Mouse (Mus musculus): ENCODE results near the gene Rps15. TPM values are rescaled to one million over a fixed set of nuclear protein-coding genes. Genes with fewer than 3 reads are reported as not detected.

Gene Rps15
- total and polyA plus RNA-seq, 2 experiments: 510 to 1,012 TPM

DNA sequence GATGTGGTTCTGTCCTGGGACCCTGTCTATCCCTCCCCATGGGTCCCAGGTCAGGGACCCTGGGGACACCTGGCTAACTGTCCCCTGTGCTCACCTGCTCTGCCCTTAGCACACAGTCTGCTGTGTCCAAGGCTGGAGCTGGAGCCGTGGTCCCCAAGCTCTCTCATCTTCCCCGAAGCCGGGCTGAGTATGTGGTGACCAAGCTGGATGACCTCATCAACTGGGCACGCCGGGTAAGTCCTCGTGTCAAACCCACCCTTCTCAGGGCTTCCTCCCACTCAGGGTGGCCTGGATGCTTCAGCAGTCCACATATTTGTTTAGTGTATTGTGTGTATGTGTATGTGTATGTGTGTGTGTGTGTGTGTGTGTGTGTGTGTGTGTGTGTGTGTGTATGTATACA, 38.7 kb upstream of the Rps15 start:
- Histone ChIP-seq H3K36me3 (ENCODE audit: control insufficient read depth, insufficient read depth, low read length) (peaks cover 1% of the 10 kb centered on the region; the same call in 1 of the 2 replicates), H3K9ac (ENCODE audit: low read depth, low read length) (0 out of 2 replicates have a peak overlapping the region, but pooled peaks have one; percentile 7), H3K79me2 (ENCODE audit: control insufficient read depth, insufficient read depth, low read length) (peaks cover 16% of the 10 kb centered on the region; the same call in 1 of the 2 replicates), H3K27me3 (ENCODE audit: control insufficient read depth, insufficient read depth, low read length) (no peaks in the 10 kb centered on the region), H3K4me3 (ENCODE audit: insufficient read depth, low read depth, low read length) (no peak overlapping the region), H3K27ac (replicated peaks; ENCODE audit: insufficient read depth, low read depth, low read length) (no peak overlapping the region), H3K4me1 (ENCODE audit: control insufficient read depth, insufficient read depth, low read length) (peaks cover 36% of the 10 kb centered on the region)
- DNase-seq (ENCODE audit: extremely low read depth, low read depth, low spot score): no peak
- TF ChIP-seq POLR2A (IDR thresholded peaks at IDR 0.05; ENCODE audit: extremely low read depth, insufficient read depth, low read length) (0 out of 2 replicates have a peak, but pooled peaks have one; percentile 9), CTCF (IDR thresholded peaks at IDR 0.05; ENCODE audit: low read depth, low read length) (no peak)
- 41% methylated on average over 6 of the region's 6 CpGs for WGBS

DNA sequence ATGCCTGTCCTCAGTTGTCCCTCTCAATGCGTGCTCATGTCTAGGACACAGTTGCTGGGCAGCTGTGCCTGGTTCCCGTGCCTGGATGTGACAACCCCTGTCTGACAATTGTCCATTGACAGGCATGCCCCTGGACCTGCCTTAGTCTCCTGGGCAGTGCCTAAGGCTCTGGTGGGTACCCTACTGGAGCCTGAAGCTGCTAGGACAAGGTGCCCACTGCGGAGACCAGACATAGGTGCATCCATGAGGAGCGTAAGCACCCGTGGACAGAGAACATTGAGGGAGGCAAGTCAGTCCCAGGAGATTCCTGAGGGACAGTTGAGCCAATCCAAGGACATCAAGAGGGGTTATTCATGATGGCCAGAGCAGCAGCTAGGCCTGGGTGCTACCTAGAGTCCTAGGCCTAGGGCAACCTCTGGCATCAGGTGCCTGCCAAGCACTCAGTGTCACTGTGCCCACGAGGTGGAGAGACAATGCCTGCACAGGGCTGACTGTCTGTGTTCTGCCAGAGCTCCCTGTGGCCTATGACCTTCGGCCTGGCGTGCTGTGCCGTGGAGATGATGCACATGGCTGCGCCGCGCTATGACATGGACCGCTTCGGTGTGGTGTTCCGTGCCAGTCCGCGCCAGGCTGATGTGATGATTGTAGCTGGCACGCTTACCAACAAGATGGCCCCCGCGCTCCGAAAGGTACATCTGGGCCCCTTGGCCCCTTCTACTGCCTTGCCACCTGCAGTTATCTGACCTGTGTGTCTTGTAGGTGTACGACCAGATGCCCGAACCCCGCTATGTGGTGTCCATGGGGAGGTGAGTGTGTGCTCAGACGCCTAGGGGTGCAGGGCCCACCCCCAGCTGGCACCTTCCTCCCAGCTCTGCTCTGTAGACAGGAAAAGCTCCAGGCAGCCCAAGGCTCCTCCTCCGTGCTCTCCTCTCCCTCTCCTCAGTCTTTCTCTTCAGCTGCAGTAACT, 37.6 kb upstream of the Rps15 start:
- TF ChIP-seq CTCF (IDR thresholded peaks at IDR 0.05; ENCODE audit: low read depth, low read length) (no peak), POLR2A (IDR thresholded peaks at IDR 0.05; ENCODE audit: extremely low read depth, insufficient read depth, low read length) (peak; percentile 30; the same call in 1 of the 2 replicates)
- no peak overlapping the region for H3K4me3 ChIP-seq (ENCODE audit: insufficient read depth, low read depth, low read length)
- peaks cover 1% of the 10 kb centered on the region; the same call in 1 of the 2 replicates for H3K36me3 ChIP-seq (ENCODE audit: control insufficient read depth, insufficient read depth, low read length)
- 69% methylated on average over 26 of the region's 26 CpGs for WGBS
- H3K27me3 ChIP-seq (ENCODE audit: control insufficient read depth, insufficient read depth, low read length): no peaks in the 10 kb centered on the region
- H3K27ac ChIP-seq (replicated peaks; ENCODE audit: insufficient read depth, low read depth, low read length): peak overlapping the region; percentile 5; the same call in 1 of the 2 replicates
- peaks cover 25% of the 10 kb centered on the region; the same call in 1 of the 2 replicates for H3K79me2 ChIP-seq (ENCODE audit: control insufficient read depth, insufficient read depth, low read length)
- peak; percentile 87 for DNase-seq (ENCODE audit: extremely low read depth, low read depth, low spot score)
- H3K9ac ChIP-seq (ENCODE audit: low read depth, low read length): no peak overlapping the region
- H3K4me1 ChIP-seq (ENCODE audit: control insufficient read depth, insufficient read depth, low read length): peaks cover 42% of the 10 kb centered on the region

DNA sequence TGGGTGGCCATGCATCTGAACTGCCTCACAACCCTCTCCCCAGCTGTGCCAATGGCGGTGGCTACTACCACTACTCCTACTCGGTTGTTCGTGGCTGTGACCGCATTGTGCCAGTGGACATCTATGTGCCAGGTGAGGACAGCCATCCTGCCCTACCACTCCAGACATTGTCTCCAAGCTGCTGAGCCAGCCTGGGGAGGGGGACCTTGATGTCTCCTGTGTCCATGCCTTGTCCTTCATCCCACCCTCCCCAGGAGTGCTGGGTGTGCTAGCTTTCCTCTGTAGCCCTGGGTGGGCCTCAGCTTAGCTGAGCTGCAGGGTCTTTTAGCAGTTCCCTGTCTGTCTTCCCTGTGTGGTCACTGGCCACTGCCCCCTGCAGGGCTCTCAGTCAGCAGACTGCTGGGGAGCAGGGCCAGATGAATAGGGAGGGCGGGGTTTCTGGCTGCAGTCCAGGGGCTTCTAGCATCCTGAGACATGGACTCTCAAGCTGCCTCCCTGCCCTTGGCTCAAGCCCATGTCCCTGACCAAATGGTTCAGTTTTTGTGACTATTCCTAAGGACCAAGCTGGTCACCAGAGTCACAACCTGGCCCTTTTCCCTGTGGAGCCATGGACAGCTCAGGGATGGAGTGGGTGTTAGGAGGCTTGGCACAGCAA, 36.2 kb upstream of the Rps15 start:
- Histone ChIP-seq H3K79me2 (ENCODE audit: control insufficient read depth, insufficient read depth, low read length) (peaks cover 18% of the 10 kb centered on the region; the same call in 1 of the 2 replicates), H3K9ac (ENCODE audit: low read depth, low read length) (no peak overlapping the region), H3K36me3 (ENCODE audit: control insufficient read depth, insufficient read depth, low read length) (peaks cover 1% of the 10 kb centered on the region; the same call in 1 of the 2 replicates), H3K4me1 (ENCODE audit: control insufficient read depth, insufficient read depth, low read length) (peaks cover 36% of the 10 kb centered on the region), H3K27me3 (ENCODE audit: control insufficient read depth, insufficient read depth, low read length) (no peaks in the 10 kb centered on the region), H3K27ac (replicated peaks; ENCODE audit: insufficient read depth, low read depth, low read length) (no peak overlapping the region), H3K4me3 (ENCODE audit: insufficient read depth, low read depth, low read length) (no peak overlapping the region)
- WGBS: 45% methylated on average over 5 of the region's 5 CpGs
- peak; percentile 62 for DNase-seq (ENCODE audit: extremely low read depth, low read depth, low spot score)
- TF ChIP-seq CTCF (IDR thresholded peaks at IDR 0.05; ENCODE audit: low read depth, low read length) (peak; percentile 39), POLR2A (IDR thresholded peaks at IDR 0.05; ENCODE audit: extremely low read depth, insufficient read depth, low read length) (0 out of 2 replicates have a peak, but pooled peaks have one; percentile 36)

DNA sequence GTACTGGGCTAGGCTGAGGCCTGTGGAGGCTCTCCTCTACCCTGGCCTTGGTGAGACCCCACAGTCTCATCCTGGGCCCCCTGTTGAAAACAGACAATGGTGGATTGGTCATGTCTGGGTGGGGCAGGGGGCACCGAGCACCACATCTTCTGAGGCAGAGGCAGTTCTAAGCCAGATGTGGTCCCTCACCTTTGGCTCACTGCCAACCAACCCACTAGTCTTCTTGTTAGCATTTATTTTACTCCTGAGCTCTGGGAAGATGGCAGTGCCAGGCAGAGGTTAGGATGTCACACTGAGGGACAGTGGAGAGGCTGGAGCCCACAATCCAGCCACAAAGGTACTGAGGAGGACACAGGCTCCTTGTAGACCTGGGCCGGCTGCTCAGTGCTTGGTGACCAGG, 34.3 kb upstream of the Rps15 start:
- no peak overlapping the region for H3K4me3 ChIP-seq (ENCODE audit: insufficient read depth, low read depth, low read length)
- no peaks in the 10 kb centered on the region for H3K27me3 ChIP-seq (ENCODE audit: control insufficient read depth, insufficient read depth, low read length)
- H3K27ac ChIP-seq (replicated peaks; ENCODE audit: insufficient read depth, low read depth, low read length): no peak overlapping the region
- peaks cover 30% of the 10 kb centered on the region for H3K4me1 ChIP-seq (ENCODE audit: control insufficient read depth, insufficient read depth, low read length)
- peaks cover 1% of the 10 kb centered on the region; the same call in 1 of the 2 replicates for H3K36me3 ChIP-seq (ENCODE audit: control insufficient read depth, insufficient read depth, low read length)
- H3K79me2 ChIP-seq (ENCODE audit: control insufficient read depth, insufficient read depth, low read length): peaks cover 13% of the 10 kb centered on the region; the same call in 1 of the 2 replicates
- no peak overlapping the region for H3K9ac ChIP-seq (ENCODE audit: low read depth, low read length)
- DNase-seq (ENCODE audit: extremely low read depth, low read depth, low spot score): no peak
- TF ChIP-seq CTCF (IDR thresholded peaks at IDR 0.05; ENCODE audit: low read depth, low read length) (no peak), POLR2A (IDR thresholded peaks at IDR 0.05; ENCODE audit: extremely low read depth, insufficient read depth, low read length) (no peak)
- 81% methylated on average over 2 of the region's 2 CpGs for WGBS

DNA sequence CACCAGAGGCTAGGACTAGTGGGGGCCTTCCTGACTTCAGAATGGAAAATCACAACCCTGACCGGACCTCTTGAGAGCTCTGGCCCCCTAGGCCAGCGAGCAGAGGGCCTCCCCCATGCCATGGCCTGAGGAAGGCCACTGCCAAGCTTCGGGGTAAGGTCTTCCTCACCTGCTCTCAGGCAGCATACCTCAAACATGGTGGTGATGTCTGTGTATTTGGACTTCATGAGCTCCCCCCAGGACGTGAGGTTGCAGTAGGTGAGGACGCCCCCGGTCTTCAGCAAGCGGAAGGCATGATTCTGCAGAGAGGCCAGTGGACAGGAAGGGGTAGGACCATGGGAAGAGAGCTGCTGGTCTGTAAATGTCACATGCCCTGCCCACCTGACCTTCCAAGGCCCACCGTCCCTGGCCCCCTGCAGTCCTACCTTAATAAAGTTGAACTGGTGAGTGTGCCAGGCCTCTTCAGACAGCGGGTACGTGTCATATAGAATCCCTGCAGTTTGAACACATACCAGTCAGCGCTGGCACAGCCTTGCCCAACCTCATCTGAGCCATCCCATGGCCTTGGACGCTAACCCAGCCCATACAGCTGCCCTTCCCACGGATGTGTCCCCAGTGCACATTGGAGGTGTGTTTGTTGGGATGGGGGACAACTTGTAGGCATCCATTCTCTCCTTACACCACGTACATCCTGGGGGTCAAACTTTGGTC, 33.3 kb upstream of the Rps15 start:
- Histone ChIP-seq H3K36me3 (ENCODE audit: control insufficient read depth, insufficient read depth, low read length) (peaks cover 1% of the 10 kb centered on the region; the same call in 1 of the 2 replicates), H3K4me1 (ENCODE audit: control insufficient read depth, insufficient read depth, low read length) (peaks cover 30% of the 10 kb centered on the region), H3K9ac (ENCODE audit: low read depth, low read length) (peak overlapping the region; percentile 89), H3K79me2 (ENCODE audit: control insufficient read depth, insufficient read depth, low read length) (peaks cover 10% of the 10 kb centered on the region; the same call in 1 of the 2 replicates), H3K27ac (replicated peaks; ENCODE audit: insufficient read depth, low read depth, low read length) (peak overlapping the region; percentile 92), H3K27me3 (ENCODE audit: control insufficient read depth, insufficient read depth, low read length) (no peaks in the 10 kb centered on the region), H3K4me3 (ENCODE audit: insufficient read depth, low read depth, low read length) (peak overlapping the region; percentile 82)
- 54% methylated on average over 14 of the region's 14 CpGs for WGBS
- peak; percentile 43 for DNase-seq (ENCODE audit: extremely low read depth, low read depth, low spot score)
- no peak for TF ChIP-seq CTCF (IDR thresholded peaks at IDR 0.05; ENCODE audit: low read depth, low read length)
- no peak for TF ChIP-seq POLR2A (IDR thresholded peaks at IDR 0.05; ENCODE audit: extremely low read depth, insufficient read depth, low read length)

All from liver, adult 2 months (tissue).